Mouse (Mus musculus): ENCODE results near the gene Ifna4.
A peak's percentile ranks its signal among the peaks of the same experiment; 100 is the strongest.
"Not testable (repeated sequence)": the region's sequence is repeated elsewhere in the genome, so short reads cannot be mapped to it uniquely, and the experiment has no call there.

The Ifna4 gene

DNA sequence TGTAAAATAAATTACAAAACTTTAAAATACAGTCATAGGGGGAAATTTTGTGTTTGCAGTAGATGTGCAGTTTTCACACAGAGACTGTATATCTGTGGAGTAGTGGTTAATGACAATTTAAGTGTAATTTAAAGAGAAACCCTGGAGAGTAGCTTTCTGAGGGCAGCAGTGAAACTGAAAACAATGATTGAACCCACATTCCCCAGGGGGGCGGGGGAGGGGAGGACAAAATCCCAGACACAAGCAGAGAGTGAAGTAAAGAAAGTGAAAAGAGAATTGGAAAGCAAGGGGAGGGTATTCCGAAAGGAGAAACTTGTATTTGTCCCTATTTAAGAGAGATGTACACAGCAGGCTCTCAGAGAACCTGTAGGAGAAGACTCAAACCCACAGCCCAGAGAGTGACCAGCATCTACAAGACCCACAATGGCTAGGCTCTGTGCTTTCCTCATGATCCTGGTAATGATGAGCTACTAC is at the start of gene Ifna4:
Ifna4 (plus strand) TSS at position 424 of the 474 bp plus-strand sequence.
- no peak for DNase-seq

DNA sequence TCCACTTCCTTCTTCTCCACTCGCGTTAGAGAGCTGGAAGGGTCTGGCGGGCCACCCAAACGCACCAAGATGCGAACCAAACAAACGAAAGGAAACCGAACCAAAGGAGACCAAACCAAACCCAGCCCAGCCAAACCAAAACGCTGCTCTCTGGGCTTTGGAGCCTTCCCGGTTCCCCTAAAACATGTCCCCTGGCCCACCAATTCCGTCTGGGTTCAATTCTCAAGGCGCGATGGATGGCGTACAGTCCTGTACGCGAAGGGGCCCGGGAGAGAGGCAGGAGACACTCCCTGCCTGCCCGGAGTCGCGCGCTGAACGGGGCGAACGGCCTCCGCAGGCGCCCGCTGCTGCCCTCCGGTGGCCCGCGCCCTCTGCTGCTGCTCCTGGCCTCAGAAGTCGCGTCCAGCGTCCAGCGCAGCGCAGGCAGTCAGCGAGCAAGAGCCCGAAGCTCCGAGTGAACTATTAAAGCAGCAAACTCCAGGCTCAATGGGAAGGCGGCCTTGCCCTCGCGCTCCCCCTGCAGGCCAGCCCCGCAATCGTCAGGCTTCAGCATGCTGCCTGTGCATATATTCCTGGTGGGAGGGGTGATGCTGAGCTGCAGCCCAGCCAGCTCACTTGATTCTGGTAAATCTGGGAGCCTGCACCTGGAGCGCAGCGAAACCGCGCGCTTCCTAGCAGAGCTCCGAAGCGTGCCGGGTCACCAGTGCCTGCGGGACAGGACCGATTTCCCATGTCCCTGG is 47.6 kb upstream of the Ifna4 start, which contains the start of gene Gm13275:
Gm13275 (plus strand) TSS at position 552 of the 740 bp plus-strand sequence.
- peak; percentile 24 for DNase-seq

DNA sequence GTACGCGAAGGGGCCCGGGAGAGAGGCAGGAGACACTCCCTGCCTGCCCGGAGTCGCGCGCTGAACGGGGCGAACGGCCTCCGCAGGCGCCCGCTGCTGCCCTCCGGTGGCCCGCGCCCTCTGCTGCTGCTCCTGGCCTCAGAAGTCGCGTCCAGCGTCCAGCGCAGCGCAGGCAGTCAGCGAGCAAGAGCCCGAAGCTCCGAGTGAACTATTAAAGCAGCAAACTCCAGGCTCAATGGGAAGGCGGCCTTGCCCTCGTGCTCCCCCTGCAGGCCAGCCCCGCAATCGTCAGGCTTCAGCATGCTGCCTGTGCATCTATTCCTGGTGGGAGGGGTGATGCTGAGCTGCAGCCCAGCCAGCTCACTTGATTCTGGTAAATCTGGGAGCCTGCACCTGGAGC is 44.6 kb upstream of the Ifna4 start, which contains the start of gene Gm13279:
Gm13279 (plus strand) TSS at position 301 of the 400 bp plus-strand sequence.
- DNase-seq = not testable (repeated sequence)

DNA sequence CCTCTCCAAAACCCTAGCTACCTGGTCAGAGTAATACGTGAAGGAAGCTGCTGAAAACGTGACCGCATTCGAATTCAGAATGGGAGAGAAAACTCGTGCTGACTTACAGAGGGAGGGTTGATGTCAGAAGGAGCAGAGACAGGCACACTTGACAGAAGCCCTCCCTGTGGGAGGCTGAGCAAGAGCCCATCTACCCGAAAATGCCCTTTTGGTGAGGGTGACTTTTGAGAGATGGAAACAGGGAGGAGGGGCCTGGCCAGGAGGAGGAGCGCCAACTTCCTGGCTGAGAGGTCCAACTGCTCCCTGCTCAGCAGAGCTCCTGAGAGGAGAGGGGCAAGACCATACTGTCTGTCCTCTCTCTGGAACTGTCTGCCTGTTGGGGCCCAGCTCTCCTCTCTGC is 42.3 kb upstream of the Ifna4 start, which contains the start of gene Gm13285:
Gm13285 (plus strand) TSS at position 301 of the 400 bp plus-strand sequence.
- not testable (repeated sequence) for DNase-seq

DNA sequence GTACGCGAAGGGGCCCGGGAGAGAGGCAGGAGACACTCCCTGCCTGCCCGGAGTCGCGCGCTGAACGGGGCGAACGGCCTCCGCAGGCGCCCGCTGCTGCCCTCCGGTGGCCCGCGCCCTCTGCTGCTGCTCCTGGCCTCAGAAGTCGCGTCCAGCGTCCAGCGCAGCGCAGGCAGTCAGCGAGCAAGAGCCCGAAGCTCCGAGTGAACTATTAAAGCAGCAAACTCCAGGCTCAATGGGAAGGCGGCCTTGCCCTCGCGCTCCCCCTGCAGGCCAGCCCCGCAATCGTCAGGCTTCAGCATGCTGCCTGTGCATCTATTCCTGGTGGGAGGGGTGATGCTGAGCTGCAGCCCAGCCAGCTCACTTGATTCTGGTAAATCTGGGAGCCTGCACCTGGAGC is 38.7 kb upstream of the Ifna4 start, which contains the start of gene Gm13287:
Gm13287 (plus strand) TSS at position 301 of the 400 bp plus-strand sequence.
- not testable (repeated sequence) for DNase-seq

DNA sequence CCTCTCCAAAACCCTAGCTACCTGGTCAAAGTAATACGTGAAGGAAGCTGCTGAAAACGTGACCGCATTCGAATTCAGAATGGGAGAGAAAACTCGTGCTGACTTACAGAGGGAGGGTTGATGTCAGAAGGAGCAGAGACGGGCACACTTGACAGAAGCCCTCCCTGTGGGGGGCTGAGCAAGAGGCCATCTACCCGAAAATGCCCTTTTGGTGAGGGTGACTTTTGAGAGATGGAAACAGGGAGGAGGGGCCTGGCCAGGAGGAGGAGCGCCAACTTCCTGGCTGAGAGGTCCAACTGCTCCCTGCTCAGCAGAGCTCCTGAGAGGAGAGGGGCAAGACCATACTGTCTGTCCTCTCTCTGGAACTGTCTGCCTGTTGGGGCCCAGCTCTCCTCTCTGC is 36.4 kb upstream of the Ifna4 start, which contains the start of gene Gm13288:
Gm13288 (plus strand) TSS at position 301 of the 400 bp plus-strand sequence.
- not testable (repeated sequence) for DNase-seq

DNA sequence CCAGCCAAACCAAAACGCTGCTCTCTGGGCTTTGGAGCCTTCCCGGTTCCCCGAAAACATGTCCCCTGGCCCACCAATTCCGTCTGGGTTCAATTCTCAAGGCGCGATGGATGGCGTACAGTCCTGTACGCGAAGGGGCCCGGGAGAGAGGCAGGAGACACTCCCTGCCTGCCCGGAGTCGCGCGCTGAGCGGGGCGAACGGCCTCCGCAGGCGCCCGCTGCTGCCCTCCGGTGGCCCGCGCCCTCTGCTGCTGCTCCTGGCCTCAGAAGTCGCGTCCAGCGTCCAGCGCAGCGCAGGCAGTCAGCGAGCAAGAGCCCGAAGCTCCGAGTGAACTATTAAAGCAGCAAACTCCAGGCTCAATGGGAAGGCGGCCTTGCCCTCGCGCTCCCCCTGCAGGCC is 35.9 kb upstream of the Ifna4 start:
- not testable (repeated sequence) for DNase-seq

DNA sequence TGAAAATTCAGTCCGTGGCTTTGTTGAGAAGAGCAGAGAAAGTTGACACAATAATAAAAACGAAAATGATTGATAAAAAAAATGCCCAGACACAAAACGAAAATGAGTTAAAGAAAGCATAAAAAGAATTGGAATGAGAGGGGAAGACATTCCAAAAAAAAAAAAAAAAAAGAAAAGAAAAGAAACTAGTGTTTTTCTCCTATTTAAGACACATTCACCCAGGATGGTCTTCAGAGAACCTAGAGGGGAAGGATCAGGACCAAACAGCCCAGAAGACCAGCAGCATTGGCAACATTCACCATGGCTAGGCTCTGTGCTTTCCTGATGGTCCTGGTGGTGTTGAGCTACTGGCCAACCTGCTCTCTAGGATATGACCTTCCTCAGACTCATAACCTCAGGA is 25.7 kb upstream of the Ifna4 start, which contains the start of gene Ifna7:
Ifna7 (plus strand) TSS at position 301 of the 400 bp plus-strand sequence.
- DNase-seq = no peak

DNA sequence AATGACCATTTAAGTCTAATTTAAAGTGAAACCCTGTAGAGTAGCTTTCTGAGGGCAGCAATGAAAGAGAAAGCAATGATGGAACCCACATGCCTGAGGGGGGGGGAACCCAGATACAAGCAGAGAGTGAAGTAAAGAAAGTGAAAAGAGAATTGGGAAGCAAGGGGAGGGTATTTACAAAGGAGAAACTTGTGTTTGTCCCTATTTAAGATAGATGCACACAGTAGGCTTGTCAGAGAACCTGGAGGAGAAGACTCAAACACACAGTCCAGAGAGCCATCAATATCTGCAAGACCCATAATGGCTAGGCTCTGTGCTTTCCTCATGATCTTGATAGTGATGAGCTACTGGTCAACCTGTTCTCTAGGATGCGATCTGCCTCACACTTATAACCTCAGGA is 22.0 kb upstream of the Ifna4 start, which contains the start of gene Ifna11:
Ifna11 (plus strand) TSS at position 301 of the 400 bp plus-strand sequence.
- DNase-seq = no peak

DNA sequence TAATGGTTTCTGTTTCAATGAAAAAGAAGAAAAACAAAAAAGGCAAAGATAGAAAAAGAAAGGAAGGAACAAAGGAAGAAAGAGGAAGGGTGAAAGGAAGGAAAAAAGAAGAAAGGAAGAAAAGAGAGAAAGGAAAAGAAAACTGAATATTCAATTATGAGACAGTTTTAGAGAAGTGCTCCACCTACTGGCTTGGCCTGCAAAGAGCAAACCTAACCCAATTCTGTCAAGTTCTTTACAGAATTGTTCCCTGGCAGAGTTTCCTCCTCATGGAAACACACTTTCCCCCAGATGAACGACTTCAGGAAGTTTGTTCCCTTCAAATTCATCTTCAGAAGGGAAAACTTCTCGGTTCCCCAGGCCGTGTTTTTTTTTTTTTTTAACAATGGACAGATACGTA is 18.7 kb upstream of the Ifna4 start:
- peak; percentile 9 for DNase-seq

DNA sequence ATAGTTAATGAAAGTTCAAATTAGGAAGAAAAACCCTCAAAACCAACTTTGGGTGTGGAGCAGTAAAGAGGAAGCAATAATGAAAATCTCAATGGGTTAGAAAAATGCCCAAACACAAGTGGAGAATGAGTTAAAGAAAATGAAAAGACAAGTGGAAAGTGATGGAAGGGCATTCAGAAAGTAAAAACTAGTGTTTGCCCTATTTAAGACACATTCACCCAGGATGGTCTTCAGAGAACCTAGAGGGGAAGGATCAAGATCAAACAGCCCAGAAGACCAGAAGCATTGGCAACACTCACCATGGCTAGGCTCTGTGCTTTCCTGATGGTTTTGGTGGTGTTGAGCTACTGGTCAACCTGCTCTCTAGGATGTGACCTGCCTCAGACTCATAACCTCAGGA is 14.5 kb upstream of the Ifna4 start, which contains the start of gene Ifna6:
Ifna6 (plus strand) TSS at position 301 of the 400 bp plus-strand sequence.
- not testable (repeated sequence) for DNase-seq

DNA sequence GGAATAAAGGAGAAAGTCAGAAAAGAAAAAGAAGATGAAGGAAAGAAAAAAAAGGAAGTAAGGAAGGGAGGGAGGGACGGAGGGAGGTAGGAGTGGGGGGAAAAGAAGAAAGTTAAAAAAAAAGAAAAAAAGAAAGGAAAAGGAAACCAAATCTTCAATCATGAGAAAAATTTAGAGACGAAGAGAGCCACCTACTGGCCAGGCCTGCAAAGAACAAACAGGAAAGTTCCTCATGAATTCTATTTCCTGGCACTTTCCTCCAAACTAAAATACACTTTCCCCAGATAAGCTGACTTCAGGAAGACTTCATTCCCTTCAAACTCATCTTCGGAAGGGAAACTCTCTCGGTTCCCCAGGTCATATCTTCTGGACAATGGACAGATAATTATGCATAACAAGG is 11.1 kb upstream of the Ifna4 start:
- peak; percentile 11 for DNase-seq

DNA sequence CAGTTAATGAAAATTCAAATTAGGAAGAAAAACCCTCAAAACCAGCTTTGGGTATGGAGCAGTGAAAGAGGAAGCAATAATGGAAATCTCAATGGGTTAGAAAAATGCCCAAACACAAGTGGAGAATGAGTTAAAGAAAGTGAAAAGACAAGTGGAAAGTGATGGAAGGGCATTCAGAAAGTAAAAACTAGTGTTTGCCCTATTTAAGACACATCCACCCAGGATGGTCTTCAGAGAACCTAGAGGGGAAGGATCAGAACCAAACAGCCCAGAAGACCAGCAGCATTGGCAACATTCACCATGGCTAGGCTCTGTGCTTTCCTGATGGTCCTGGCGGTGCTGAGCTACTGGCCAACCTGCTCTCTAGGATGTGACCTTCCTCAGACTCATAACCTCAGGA is 6.4 kb upstream of the Ifna4 start, which contains the start of gene Ifna5:
Ifna5 (plus strand) TSS at position 301 of the 400 bp plus-strand sequence.
- DNase-seq = not testable (repeated sequence)

DNA sequence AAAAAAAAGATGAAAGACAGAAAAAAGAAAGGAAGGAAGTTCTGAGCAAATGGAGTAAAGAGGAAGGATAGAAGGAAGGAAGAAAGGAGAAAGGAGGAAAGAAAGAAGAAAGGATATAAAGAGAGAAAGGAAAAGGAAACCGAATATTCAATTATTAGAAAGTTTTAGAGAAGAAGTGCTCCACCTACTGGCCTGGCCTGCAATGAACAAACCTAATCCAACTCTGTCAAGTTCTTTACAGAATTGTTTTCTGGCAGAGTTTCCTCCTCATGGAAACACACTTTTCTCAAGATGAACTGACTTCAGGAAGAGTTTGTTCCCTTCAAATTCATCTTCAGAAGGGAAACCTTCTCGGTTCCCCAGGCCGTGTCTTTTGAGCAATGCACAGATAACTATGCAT is 2.8 kb upstream of the Ifna4 start:
- DNase-seq = no peak

DNA sequence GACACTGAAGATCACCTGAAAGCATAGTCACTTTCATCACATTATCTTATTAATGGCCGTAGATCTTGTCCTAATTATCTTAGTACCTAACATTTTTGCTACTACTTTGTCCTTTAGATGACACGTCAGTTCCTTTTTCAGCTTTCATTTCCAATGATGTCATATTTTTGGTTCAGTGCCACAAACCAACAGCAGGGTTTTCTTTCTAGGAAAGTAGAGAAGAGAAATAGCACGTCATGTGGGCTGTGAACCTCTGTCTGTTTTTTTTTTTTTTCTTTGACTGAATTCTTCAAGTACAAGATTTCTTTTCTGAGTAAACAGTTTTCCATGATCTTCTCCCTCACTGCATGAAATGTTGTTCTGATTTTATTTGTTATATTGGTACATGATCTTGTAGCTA is 1.6 kb upstream of the Ifna4 start:
- DNase-seq = no peak

DNA sequence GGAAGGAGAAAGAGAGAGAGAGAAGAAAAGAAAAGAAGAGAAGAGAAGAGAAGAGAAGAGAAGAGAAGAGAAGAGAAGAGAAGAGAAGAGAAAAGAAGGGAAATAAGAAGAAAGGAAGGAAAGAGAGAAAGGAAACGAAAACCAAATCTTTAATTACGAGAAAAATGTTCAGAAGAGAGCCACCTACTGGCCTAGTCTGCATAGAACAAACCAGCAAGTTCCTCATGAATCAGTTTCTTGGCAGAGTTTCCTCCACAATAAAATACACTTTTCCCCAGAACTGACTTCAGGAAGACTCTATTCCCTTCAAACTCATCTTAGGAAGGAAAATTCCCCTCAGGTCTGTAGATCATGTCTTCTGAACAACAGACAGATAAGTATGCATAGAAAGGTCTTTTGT is 3.7 kb downstream of the Ifna4 start:
- no peak for DNase-seq

DNA sequence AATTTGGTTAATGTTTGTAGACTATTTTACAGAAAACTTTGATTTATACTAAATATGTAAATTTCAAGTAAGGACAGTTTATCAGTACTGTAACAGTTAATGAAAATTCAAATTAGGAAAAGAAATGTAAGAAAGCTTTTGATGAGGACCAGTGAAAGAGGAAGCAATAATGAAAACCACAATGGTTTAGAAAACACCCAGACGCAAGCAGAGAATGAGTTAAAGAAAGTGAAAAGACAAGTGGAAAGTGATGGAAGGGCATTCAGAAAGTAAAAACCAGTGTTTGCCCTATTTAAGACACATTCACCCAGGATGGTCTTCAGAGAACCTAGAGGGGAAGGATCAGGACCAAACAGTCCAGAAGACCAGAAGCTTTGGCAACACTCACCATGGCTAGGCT is 8.0 kb downstream of the Ifna4 start, which contains the start of gene Ifna1:
Ifna1 (plus strand) TSS at position 390 of the 400 bp plus-strand sequence.
- DNase-seq = no peak

DNA sequence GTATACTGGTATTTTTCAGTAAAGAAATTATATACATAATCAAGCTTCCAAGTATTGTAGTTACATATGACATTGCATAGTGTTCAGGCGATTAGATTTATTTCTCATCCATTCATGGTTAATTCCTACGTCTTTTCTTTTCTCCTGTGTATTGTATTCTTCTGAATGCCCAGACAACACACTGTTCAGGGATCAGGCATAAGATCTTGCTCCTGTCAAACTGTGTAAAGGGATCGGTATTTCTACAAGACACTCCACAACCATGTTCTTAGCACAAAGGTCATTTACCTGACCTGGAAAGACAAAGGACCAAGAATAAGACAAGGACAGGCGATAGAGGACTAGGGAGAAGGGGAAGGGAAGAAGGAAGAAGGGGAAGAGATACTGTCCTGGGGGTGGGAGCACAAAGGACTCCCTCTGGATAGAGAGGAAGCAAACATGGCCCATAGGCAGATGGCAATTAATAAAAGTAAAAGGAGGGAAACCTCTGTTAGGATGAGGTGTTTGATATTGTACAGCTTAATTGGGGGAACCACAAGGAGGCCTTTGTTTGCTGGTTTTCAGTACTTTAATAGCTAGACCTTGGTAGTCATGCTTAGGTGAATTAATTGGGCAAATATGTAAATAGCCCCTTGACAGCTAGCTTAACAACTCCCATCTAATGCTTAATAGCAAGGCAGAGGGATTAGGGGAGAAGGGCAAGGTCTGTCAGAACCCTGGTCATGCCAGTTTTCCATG is 9.5 kb downstream of the Ifna4 start:
- DNase-seq = no peak

DNA sequence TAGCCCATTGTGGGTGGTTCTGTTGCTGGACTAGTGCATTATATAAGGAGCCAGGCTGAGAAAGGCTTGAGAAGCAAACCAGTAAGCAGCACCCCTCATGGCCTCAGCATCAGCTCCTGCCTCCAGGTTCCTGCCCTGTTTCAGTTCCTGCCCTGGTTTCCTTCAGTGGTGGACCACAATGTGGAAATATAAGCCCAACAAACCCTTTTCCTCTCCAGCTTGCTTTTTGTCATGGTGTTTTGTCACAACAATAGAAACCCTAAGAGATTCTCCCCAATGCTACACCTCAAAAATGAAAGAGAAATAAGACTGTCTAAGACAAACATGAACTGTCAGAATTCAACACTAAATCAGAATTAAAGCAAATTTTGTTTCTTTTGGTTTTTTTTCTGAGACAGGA is 17.6 kb downstream of the Ifna4 start:
- no peak for DNase-seq

DNA sequence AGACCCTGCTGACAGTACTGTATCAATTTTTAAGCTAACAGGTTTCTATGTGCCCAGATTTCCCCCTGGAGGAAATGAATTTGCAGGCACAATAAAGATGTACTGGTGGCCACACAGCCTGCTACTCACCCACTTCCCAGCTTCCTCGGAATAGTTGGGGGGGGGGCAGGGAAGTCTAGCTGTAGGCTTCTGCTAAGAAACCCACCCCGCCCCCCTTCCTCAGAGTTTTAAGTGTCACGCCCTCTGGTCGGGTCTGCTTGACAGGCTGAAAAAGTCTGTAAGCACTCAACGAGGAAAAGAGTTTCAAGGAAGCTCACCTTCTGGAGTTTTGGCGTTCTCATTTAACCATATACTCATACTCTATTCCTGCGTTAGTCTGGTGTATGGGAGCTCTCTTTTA is 21.6 kb downstream of the Ifna4 start:
- DNase-seq = no peak

DNA sequence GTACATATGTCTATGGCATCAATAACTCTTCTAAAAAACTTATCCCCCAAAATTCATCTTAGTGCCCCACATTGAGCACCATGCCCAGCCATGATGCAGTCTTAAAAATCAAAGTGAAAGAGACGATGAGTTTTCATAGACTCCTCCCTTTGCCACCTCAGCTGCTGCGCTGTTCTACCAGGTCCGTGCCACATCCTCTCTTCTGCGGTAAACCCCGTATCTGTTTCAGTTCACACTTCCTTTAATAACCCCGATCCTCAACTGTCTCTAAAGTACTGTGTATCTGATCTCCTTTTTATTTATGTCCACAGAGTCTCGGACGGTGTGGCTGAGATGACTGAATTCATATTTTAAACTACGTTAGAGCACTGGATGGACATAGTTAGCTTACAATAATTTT is 22.9 kb downstream of the Ifna4 start:
- DNase-seq = no peak

DNA sequence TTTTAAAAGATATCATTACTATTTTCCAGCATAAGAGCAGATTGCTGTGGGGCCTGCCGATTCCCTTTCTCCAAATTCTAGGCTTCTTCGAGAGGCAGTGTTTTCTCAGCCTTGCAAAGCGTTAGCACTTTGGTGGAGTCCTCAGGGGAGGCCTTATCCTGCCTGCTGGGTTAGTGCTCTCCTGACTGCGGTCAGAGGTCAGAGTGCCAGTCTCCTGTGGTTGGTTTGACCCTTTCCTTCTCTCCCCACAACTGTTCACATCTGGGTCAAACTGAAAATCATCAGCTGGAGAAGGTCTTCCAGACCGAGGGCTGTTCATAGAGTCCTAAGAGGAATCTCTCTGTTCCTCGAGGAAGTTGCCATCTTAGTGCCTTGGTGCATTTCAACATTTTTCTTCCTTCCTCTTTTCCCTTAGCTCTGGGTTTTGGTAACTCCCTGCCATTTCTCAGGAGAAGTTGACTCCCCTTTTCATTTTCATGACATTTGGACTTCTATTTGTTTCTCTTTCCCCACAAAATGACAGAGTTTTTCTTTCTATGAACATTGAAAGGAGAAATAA is 23.4 kb downstream of the Ifna4 start:
- DNase-seq = no peak
